Mouse (Mus musculus) lung, postnatal 0 days (tissue): ENCODE results near the gene Gtf2i. TPM values are rescaled to one million over a fixed set of nuclear protein-coding genes. Genes with fewer than 3 reads are reported as not detected.
A peak's percentile ranks its signal among the peaks of the same experiment; 100 is the strongest.

Experiments used
- ATAC-seq: fragments of 200-750 bp; cut with Nextera tagmentation; 2 replicates; pipeline ENCODE4 v1.8.0; 2017; ENCODE audit warnings: moderate library complexity
- DNase-seq: peaks from one replicate; pipeline ENCODE4 v3.0.0-alpha.2; 2016; ENCODE audit warnings: low spot score
- H3K27ac ChIP-seq: fragments of 300-500 bp; sonication (generic); 2 replicates; pipeline ENCODE4 v1.5.1; 2014; ENCODE audit warnings: antibody characterized with exemption, mild to moderate bottlenecking, low read length, mixed read lengths
- H3K27me3 ChIP-seq: fragments of 300-500 bp; sonication (generic); replicated peaks from 2 replicates; pipeline ENCODE4 v1.6.1; 2014; ENCODE audit warnings: low read length, mixed read lengths; ENCODE audit not compliant: insufficient read depth
- H3K36me3 ChIP-seq: fragments of 300-500 bp; sonication (generic); 2 replicates; pipeline ENCODE4 v1.6.1; 2014; ENCODE audit warnings: low read length, mixed read lengths; ENCODE audit not compliant: insufficient read depth
- H3K4me1 ChIP-seq: fragments of 300-500 bp; sonication (generic); 2 replicates; pipeline ENCODE4 v1.6.1; 2014; ENCODE audit warnings: antibody characterized with exemption, low read depth, low read length, mixed read lengths; ENCODE audit not compliant: insufficient read depth
- H3K4me2 ChIP-seq: fragments of 300-500 bp; sonication (generic); replicated peaks from 2 replicates; pipeline ENCODE4 v1.6.1; 2014; ENCODE audit warnings: low read depth, mild to moderate bottlenecking, low read length, moderate library complexity, mixed read lengths
- H3K4me3 ChIP-seq: fragments of 300-500 bp; sonication (generic); 2 replicates; pipeline ENCODE4 v1.5.1; 2014; ENCODE audit warnings: low read depth, low read length
- H3K9ac ChIP-seq: fragments of 300-500 bp; sonication (generic); replicated peaks from 2 replicates; pipeline ENCODE4 v1.6.1; 2014; ENCODE audit warnings: low read depth, mild to moderate bottlenecking
- H3K9me3 ChIP-seq: fragments of 300-500 bp; sonication (generic); 2 replicates; pipeline ENCODE4 v1.6.1; 2016; ENCODE audit warnings: low read length, mixed read lengths
- CTCF ChIP-seq: IDR thresholded peaks from 2 replicates; pipeline ENCODE4 v1.5.1; 2016; ENCODE audit warnings: antibody characterized with exemption, mild to moderate bottlenecking
- EP300 ChIP-seq: IDR thresholded peaks from 2 replicates; pipeline ENCODE4 v1.6.1; 2016; ENCODE audit warnings: antibody characterized with exemption, mild to moderate bottlenecking, control low read depth
- WGBS: fragments of 180-500 bp; shearing (Covaris S2); extraction: QIAGEN DNeasy Blood & Tissue Kit; methylation state at CpG from one replicate; pipeline ENCODE4 v1.1.7; 2014; 5-methylcytosine and 5-hydroxymethylcytosine counted together
- polyA plus RNA-seq: library from polyadenylated mRNA; unstranded; fragments of >200 nt; fragmentation: Nextera tagmentation; extraction: Ambion mirVana; gene quantifications from 2 replicates; pipeline ENCODE4 v1.2.1, GENCODE M21; 2015

Gtf2i gene
- polyA plus RNA-seq, 1 experiment from 2014 or later = 84.9 TPM

GRCm38 (mm10) chr5:134249245-134249649 is 65.3 kb downstream of the Gtf2i start:
- H3K27me3 ChIP-seq = no peaks in the 10 kb centered on the region
- no peak overlapping the region for H3K27ac ChIP-seq
- DNase-seq (no peak), ATAC-seq (no peak)
- H3K36me3 ChIP-seq = peaks cover 54% of the 10 kb centered on the region
- TF ChIP-seq CTCF (no peak), EP300 (no peak)
- 89% methylated on average over 8 of the region's 8 CpGs for WGBS
- H3K9me3 ChIP-seq = no peaks in the 10 kb centered on the region
- H3K4me2 ChIP-seq = no peak overlapping the region
- no peak overlapping the region for H3K4me3 ChIP-seq
- no peaks in the 10 kb centered on the region for H3K4me1 ChIP-seq
- no peak overlapping the region for H3K9ac ChIP-seq

GRCm38 (mm10) chr5:134248608-134249244 is 65.8 kb downstream of the Gtf2i start:
- no peak overlapping the region for H3K4me2 ChIP-seq
- ATAC-seq (no peak), DNase-seq (no peak)
- no peak overlapping the region for H3K4me3 ChIP-seq
- H3K36me3 ChIP-seq = peaks cover 57% of the 10 kb centered on the region
- H3K9ac ChIP-seq = no peak overlapping the region
- TF ChIP-seq CTCF = no peak
- no peak for TF ChIP-seq EP300
- H3K9me3 ChIP-seq = no peaks in the 10 kb centered on the region
- no peak overlapping the region for H3K27ac ChIP-seq
- H3K27me3 ChIP-seq = no peaks in the 10 kb centered on the region
- no peaks in the 10 kb centered on the region; the same call in 1 of the 2 replicates for H3K4me1 ChIP-seq
- 90% methylated on average over 14 of the region's 14 CpGs for WGBS

- H3K4me3 ChIP-seq = no peak overlapping the region
- TF ChIP-seq CTCF (no peak), EP300 (peak; percentile 86)
- no peak overlapping the region for H3K4me2 ChIP-seq
- DNase-seq (peak; percentile 81), ATAC-seq (peak; percentile 79)
- H3K36me3 ChIP-seq = peaks cover 66% of the 10 kb centered on the region
- H3K27me3 ChIP-seq = no peaks in the 10 kb centered on the region
- WGBS = 62% methylated on average over 5 of the region's 5 CpGs
- H3K27ac ChIP-seq = peak overlapping the region; percentile 80
- H3K4me1 ChIP-seq = no peaks in the 10 kb centered on the region; the same call in 1 of the 2 replicates
- no peaks in the 10 kb centered on the region for H3K9me3 ChIP-seq
- no peak overlapping the region for H3K9ac ChIP-seq
Observed at GRCm38 (mm10) chr5:134246146-134246545, 68.4 kb downstream of the Gtf2i start.

- Histone ChIP-seq H3K4me3 (no peak overlapping the region), H3K27ac (peak overlapping the region; percentile 80), H3K4me1 (no peaks in the 10 kb centered on the region; the same call in 1 of the 2 replicates), H3K27me3 (no peaks in the 10 kb centered on the region), H3K36me3 (peaks cover 72% of the 10 kb centered on the region), H3K4me2 (no peak overlapping the region), H3K9ac (no peak overlapping the region), H3K9me3 (no peaks in the 10 kb centered on the region)
- peak; percentile 89 for ATAC-seq
- peak; percentile 93 for TF ChIP-seq EP300
- no peak for TF ChIP-seq CTCF
- WGBS = 58% methylated on average over 5 of the region's 5 CpGs
- DNase-seq = peak; percentile 88
Observed at GRCm38 (mm10) chr5:134244890-134245289, 69.7 kb downstream of the Gtf2i start.

GRCm38 (mm10) chr5:134243661-134244436 is 70.7 kb downstream of the Gtf2i start:
- peak overlapping the region; percentile 71 for H3K27ac ChIP-seq
- peaks cover 75% of the 10 kb centered on the region for H3K36me3 ChIP-seq
- H3K4me1 ChIP-seq = no peaks in the 10 kb centered on the region; the same call in 1 of the 2 replicates
- H3K4me2 ChIP-seq = no peak overlapping the region
- no peak for DNase-seq
- no peak overlapping the region for H3K9ac ChIP-seq
- WGBS = 74% methylated on average over 26 of the region's 26 CpGs
- no peak overlapping the region for H3K4me3 ChIP-seq
- no peaks in the 10 kb centered on the region for H3K27me3 ChIP-seq
- ATAC-seq = peak; percentile 12; the same call in 1 of the 2 replicates
- H3K9me3 ChIP-seq = no peaks in the 10 kb centered on the region
- no peak for TF ChIP-seq CTCF
- TF ChIP-seq EP300 = no peak

GRCm38 (mm10) chr5:134241831-134242230 is 72.7 kb downstream of the Gtf2i start:
- no peak overlapping the region for H3K9ac ChIP-seq
- H3K4me2 ChIP-seq = no peak overlapping the region
- 65% methylated on average over 5 of the region's 5 CpGs for WGBS
- H3K4me3 ChIP-seq = no peak overlapping the region
- no peaks in the 10 kb centered on the region for H3K27me3 ChIP-seq
- H3K4me1 ChIP-seq = no peaks in the 10 kb centered on the region; the same call in 1 of the 2 replicates
- H3K9me3 ChIP-seq = no peaks in the 10 kb centered on the region
- DNase-seq (no peak), ATAC-seq (no peak)
- H3K27ac ChIP-seq = no peak overlapping the region
- TF ChIP-seq EP300 = no peak
- no peak for TF ChIP-seq CTCF
- H3K36me3 ChIP-seq = peaks cover 77% of the 10 kb centered on the region
